Mouse (Mus musculus) regulatory T cell (primary cell): Measurements from ENCODE around the gene Nap1l3.

ENCODE experiments used
- in situ Hi-C: fragments of 300-600 bp; cut with MboI, MseI; formaldehyde crosslinking; loops from one replicate; pipeline ENCODE4 v1.15.1; 2025; ENCODE audit warnings: high pct_unique_total_duplicates

The Nap1l3 gene

GRCm38 (mm10) chrX:122396781-122397581 lies at the start of gene Nap1l3:
Nap1l3 (minus strand) TSS chrX:122397401.
- in situ Hi-C loops: no loop called here

DNA sequence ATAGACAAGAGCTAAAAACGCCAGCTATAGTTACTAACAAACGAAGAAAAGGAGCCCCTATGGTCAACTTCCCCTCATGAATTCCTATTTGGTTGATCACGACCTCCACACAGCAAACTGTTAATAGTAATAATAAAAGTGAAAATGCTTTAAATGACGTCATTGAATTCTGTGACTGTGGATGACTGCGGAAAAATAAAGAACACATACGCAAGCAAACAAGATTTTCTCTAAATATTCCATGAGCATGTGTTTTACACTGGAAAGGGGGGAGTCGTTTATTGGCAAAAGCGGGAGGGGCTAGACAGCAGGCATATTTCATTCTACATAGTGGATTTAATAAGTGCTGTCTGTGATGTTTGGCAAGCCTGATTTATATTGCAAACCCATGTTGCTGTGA lies 451 bp upstream of the Nap1l3 start:
- in situ Hi-C loops: no loop called here
